Mouse (Mus musculus) MEL (cell line): ENCODE measurements around the gene Slc2a3. TPM values are rescaled to one million over a fixed set of nuclear protein-coding genes. Genes with fewer than 3 reads are reported as not detected.

Source experiments
- DNase-seq: peaks from one replicate; pipeline ENCODE4 v3.0.0; 2011; ENCODE audit warnings: low read depth, low spot score
- H3K27ac ChIP-seq: 2 replicates; pipeline ENCODE4 v1.5.1; 2012; ENCODE audit warnings: low read depth, mild to moderate bottlenecking, control low read depth, low read length, moderate library complexity; ENCODE audit not compliant: control insufficient read depth
- H3K27me3 ChIP-seq, 2 experiments: fragments of 150-350 bp in 1 of 2; sonication (generic) in 1 of 2; 2 replicates each; pipeline ENCODE4 v1.6.1; 2012; ENCODE audit warnings: low read length in 2 of 2, mild to moderate bottlenecking in 2 of 2, improper control_type of control experiment in 1 of 2, moderate library complexity in 1 of 2; ENCODE audit not compliant: insufficient read depth in 2 of 2, control insufficient read depth in 1 of 2
- H3K36me3 ChIP-seq, 2 experiments: 2 replicates each; pipeline ENCODE4 v1.6.1; 2012 to 2014; ENCODE audit warnings: low read length in 2 of 2, improper control_type of control experiment in 1 of 2, inconsistent platforms in 1 of 2, mild to moderate bottlenecking in 1 of 2; ENCODE audit not compliant: insufficient read depth in 2 of 2, control insufficient read depth in 1 of 2
- H3K4me1 ChIP-seq, 2 experiments: fragments of 150-350 bp in 1 of 2; sonication (generic) in 1 of 2; 2 replicates each; pipeline ENCODE4 v1.6.1; 2012; ENCODE audit warnings: low read length in 2 of 2, improper control_type of control experiment in 1 of 2, mild to moderate bottlenecking in 1 of 2; ENCODE audit not compliant: insufficient read depth in 2 of 2, control insufficient read depth in 1 of 2
- H3K4me3 ChIP-seq, 2 experiments: fragments of 150-350 bp in 1 of 2; sonication (generic) in 1 of 2; 2 replicates each; pipeline ENCODE4 v1.5.1; 2012; ENCODE audit warnings: low read depth in 2 of 2, low read length in 2 of 2, mild to moderate bottlenecking in 2 of 2, moderate library complexity in 2 of 2, control low read depth in 1 of 2, improper control_type of control experiment in 1 of 2; ENCODE audit not compliant: control insufficient read depth in 1 of 2, insufficient read depth in 1 of 2
- H3K79me2 ChIP-seq: 2 replicates; pipeline ENCODE4 v1.6.1; 2012; ENCODE audit warnings: mild to moderate bottlenecking, low read length, moderate library complexity; ENCODE audit not compliant: control insufficient read depth, poor library complexity, insufficient read depth
- H3K9ac ChIP-seq: 2 replicates; pipeline ENCODE4 v1.6.1; 2012; ENCODE audit warnings: low read depth, mild to moderate bottlenecking, control low read depth, low read length, moderate library complexity; ENCODE audit not compliant: control insufficient read depth, poor library complexity, severe bottlenecking
- H3K9me3 ChIP-seq: fragments of 150-350 bp; sonication (generic); replicated peaks from 2 replicates; pipeline ENCODE4 v1.6.1; 2012; ENCODE audit warnings: mild to moderate bottlenecking, low read length, improper control_type of control experiment, moderate library complexity; ENCODE audit not compliant: insufficient read depth
- BHLHE40 ChIP-seq: IDR thresholded peaks from 2 replicates; pipeline ENCODE4 v1.6.1; 2012; ENCODE audit warnings: low read depth, mild to moderate bottlenecking, inconsistent platforms, low read length, improper control_type of control experiment, borderline replicate concordance
- CHD1 ChIP-seq: IDR thresholded peaks from 2 replicates; pipeline ENCODE4 v1.6.1; 2012; ENCODE audit warnings: low read depth, mild to moderate bottlenecking, inconsistent platforms, low read length, improper control_type of control experiment
- CTCF ChIP-seq, 3 experiments: IDR thresholded peaks in 2 of 3; conservative IDR thresholded peaks in 1 of 3; 2 replicates each; pipeline ENCODE4 v1.5.1; 2011 to 2012; ENCODE audit warnings: low read length in 3 of 3, low read depth in 2 of 3, mild to moderate bottlenecking in 2 of 3, improper control_type of control experiment in 1 of 3, inconsistent platforms in 1 of 3, mixed read lengths in 1 of 3, moderate library complexity in 1 of 3; ENCODE audit not compliant: control insufficient read depth in 1 of 3, insufficient read depth in 1 of 3, poor library complexity in 1 of 3, severe bottlenecking in 1 of 3
- E2F4 ChIP-seq: IDR thresholded peaks from 2 replicates; pipeline ENCODE4 v1.6.1; 2011; ENCODE audit warnings: low read depth, low read length, improper control_type of control experiment, borderline replicate concordance
- ELF1 ChIP-seq: IDR thresholded peaks from 2 replicates; pipeline ENCODE4 v1.6.1; 2014; ENCODE audit warnings: low read depth, mild to moderate bottlenecking, inconsistent platforms, low read length, improper control_type of control experiment, moderate library complexity
- EP300 ChIP-seq, 2 experiments: IDR thresholded peaks; 2 replicates each; pipeline ENCODE4 v1.6.1; 2011; ENCODE audit warnings: improper control_type of control experiment in 2 of 2, low read length in 2 of 2, low read depth in 1 of 2, mild to moderate bottlenecking in 1 of 2
- ETS1 ChIP-seq: IDR thresholded peaks from 2 replicates; pipeline ENCODE4 v1.6.1; 2012; ENCODE audit warnings: low read depth, mild to moderate bottlenecking, inconsistent platforms, low read length, improper control_type of control experiment, moderate library complexity
- GABPA ChIP-seq: IDR thresholded peaks from 2 replicates; pipeline ENCODE4 v1.6.1; 2012; ENCODE audit warnings: low read depth, mild to moderate bottlenecking, inconsistent platforms, low read length, improper control_type of control experiment, moderate library complexity
- GATA1 ChIP-seq: IDR thresholded peaks from 2 replicates; pipeline ENCODE4 v1.6.1; 2011; ENCODE audit warnings: low read depth, low read length, improper control_type of control experiment
- JUND ChIP-seq: IDR thresholded peaks from 2 replicates; pipeline ENCODE4 v1.6.1; 2011; ENCODE audit warnings: low read depth, mild to moderate bottlenecking, improper control_type of control experiment, low read length
- KAT2A ChIP-seq: conservative IDR thresholded peaks from 2 replicates; pipeline ENCODE4 v1.6.1; 2012; ENCODE audit warnings: low read depth, low read length, improper control_type of control experiment, inconsistent platforms
- MAFK ChIP-seq: IDR thresholded peaks from 2 replicates; pipeline ENCODE4 v1.6.1; 2011; ENCODE audit warnings: low read depth, mild to moderate bottlenecking, low read length, improper control_type of control experiment, borderline replicate concordance
- MAZ ChIP-seq: IDR thresholded peaks from 2 replicates; pipeline ENCODE4 v1.6.1; 2012; ENCODE audit warnings: low read depth, mild to moderate bottlenecking, inconsistent platforms, low read length, improper control_type of control experiment
- MXI1 ChIP-seq: IDR thresholded peaks from 2 replicates; pipeline ENCODE4 v1.6.1; 2011; ENCODE audit warnings: mild to moderate bottlenecking, low read depth, low read length, improper control_type of control experiment
- MYB ChIP-seq: IDR thresholded peaks from 2 replicates; pipeline ENCODE4 v1.6.1; 2011; ENCODE audit warnings: mild to moderate bottlenecking, low read depth, low read length, improper control_type of control experiment
- MYC ChIP-seq: IDR thresholded peaks from 2 replicates; pipeline ENCODE4 v1.6.1; 2011; ENCODE audit warnings: low read depth, mild to moderate bottlenecking, low read length, improper control_type of control experiment, moderate library complexity
- NRF1 ChIP-seq: IDR thresholded peaks from 2 replicates; pipeline ENCODE4 v1.6.1; 2014; ENCODE audit warnings: low read depth, mild to moderate bottlenecking, inconsistent platforms, low read length, improper control_type of control experiment, moderate library complexity; ENCODE audit not compliant: poor library complexity, insufficient read depth, severe bottlenecking
- POLR2A ChIP-seq, 2 experiments: IDR thresholded peaks; 2 replicates each; pipeline ENCODE4 v1.6.1; 2011 to 2012; ENCODE audit warnings: low read length in 2 of 2, mild to moderate bottlenecking in 2 of 2, control low read depth in 1 of 2, improper control_type of control experiment in 1 of 2, low read depth in 1 of 2, moderate library complexity in 1 of 2; ENCODE audit not compliant: control insufficient read depth in 1 of 2, insufficient read depth in 1 of 2, poor library complexity in 1 of 2
- POLR2AphosphoS2 ChIP-seq: IDR thresholded peaks from 2 replicates; pipeline ENCODE4 v1.6.1; 2011; ENCODE audit warnings: low read length, improper control_type of control experiment
- POLR2AphosphoS5 ChIP-seq: IDR thresholded peaks from 2 replicates; pipeline ENCODE4 v1.6.1; 2012; ENCODE audit warnings: low read depth, borderline replicate concordance, mild to moderate bottlenecking, inconsistent platforms, low read length, moderate library complexity, mixed read lengths
- RAD21 ChIP-seq: IDR thresholded peaks from 2 replicates; pipeline ENCODE4 v1.6.1; 2011; ENCODE audit warnings: mild to moderate bottlenecking, low read depth, low read length, improper control_type of control experiment
- SMC3 ChIP-seq: IDR thresholded peaks from 2 replicates; pipeline ENCODE4 v1.6.1; 2011; ENCODE audit warnings: low read depth, low read length, improper control_type of control experiment
- TCF12 ChIP-seq: IDR thresholded peaks from 2 replicates; pipeline ENCODE4 v1.6.1; 2014; ENCODE audit warnings: low read depth, mild to moderate bottlenecking, inconsistent platforms, low read length, improper control_type of control experiment, moderate library complexity
- USF1 ChIP-seq: IDR thresholded peaks from 2 replicates; pipeline ENCODE4 v1.6.1; 2014; ENCODE audit warnings: low read depth, mild to moderate bottlenecking, inconsistent platforms, low read length, improper control_type of control experiment, moderate library complexity
- ZC3H11A ChIP-seq: IDR thresholded peaks from 2 replicates; pipeline ENCODE4 v1.6.1; 2012; ENCODE audit warnings: low read depth, mild to moderate bottlenecking, inconsistent platforms, low read length, improper control_type of control experiment
- ZKSCAN1 ChIP-seq: IDR thresholded peaks from 2 replicates; pipeline ENCODE4 v1.6.1; 2012; ENCODE audit warnings: low read depth, mild to moderate bottlenecking, inconsistent platforms, low read length, improper control_type of control experiment, moderate library complexity
- ZMIZ1 ChIP-seq: IDR thresholded peaks from 2 replicates; pipeline ENCODE4 v1.6.1; 2012; ENCODE audit warnings: low read depth, mild to moderate bottlenecking, inconsistent platforms, low read length, improper control_type of control experiment, moderate library complexity
- ZNF384 ChIP-seq: IDR thresholded peaks from 2 replicates; pipeline ENCODE4 v1.6.1; 2012; ENCODE audit warnings: low read depth, mild to moderate bottlenecking, inconsistent platforms, low read length, improper control_type of control experiment
- polyA plus RNA-seq, 2 experiments: library from polyadenylated mRNA; stranded (reverse) in 1 of 2; unstranded in 1 of 2; fragments of >175 nt in 1 of 2; fragments of >200 nt in 1 of 2; gene quantifications; 2 replicates each; pipeline versions ENCODE4 v1.2.1 to v1.2.4; 2012; ENCODE audit warnings: low replicate concordance in 2 of 2, low read depth in 1 of 2; ENCODE audit not compliant: insufficient read length in 2 of 2, insufficient read depth in 1 of 2, missing spikeins in 1 of 2
- total RNA-seq: library from RNA; depleted of rRNA; stranded (reverse); fragments of 300-350 nt; gene quantifications from 2 replicates; pipeline ENCODE4 v1.2.3, GENCODE M21; 2012

The Slc2a3 gene
- total and polyA plus RNA-seq, 3 experiments = 78.4 to 93.4 TPM; not detected in 1

- Histone ChIP-seq H3K27ac (peak overlapping the region; percentile 96), H3K9me3 (no peaks in the 10 kb centered on the region)
- DNase-seq = peak; percentile 91
- no peak for TF ChIP-seq JUND
- TF ChIP-seq ZC3H11A = 0 out of 2 replicates have a peak, but pooled peaks have one; percentile 4
- peak in 1 of 3 experiments; percentile 41; a peak in 2 of 6 replicates for TF ChIP-seq CTCF (IDR thresholded peaks at IDR 0.05 in 2 of 3, conservative IDR thresholded peaks at IDR 0.05 in 1 of 3; ENCODE audit: control insufficient read depth in 1 of 3, insufficient read depth in 1 of 3, low read depth in 2 of 3, low read length in 3 of 3, poor library complexity in 1 of 3, severe bottlenecking in 1 of 3)
- TF ChIP-seq MAZ = peak; percentile 14; the same call in 1 of the 2 replicates
- TF ChIP-seq CHD1 = 0 out of 2 replicates have a peak, but pooled peaks have one; percentile 36
- peak in 1 of 2 experiments; percentile 12; a peak in 1 of 4 replicates for TF ChIP-seq POLR2A (IDR thresholded peaks at IDR 0.05; ENCODE audit: control insufficient read depth in 1 of 2, insufficient read depth in 1 of 2, low read depth in 1 of 2, low read length in 2 of 2, poor library complexity in 1 of 2)
- TF ChIP-seq USF1 = no peak
- TF ChIP-seq, all 39 proteins: peak for 5
- peak overlapping the region; percentile 89 for H3K9ac ChIP-seq
- H3K4me3 ChIP-seq = peak overlapping the region; percentile 67 to 86
- no peaks in the 10 kb centered on the region; the same call in none of the 2 replicates for H3K79me2 ChIP-seq
- H3K27me3 ChIP-seq = no peaks in the 10 kb centered on the region
- H3K4me1 ChIP-seq = peaks cover 11 to 16% of the 10 kb centered on the region in 2 experiments
- peaks cover 0 to 19% of the 10 kb centered on the region in 2 experiments; a peak in 2 of 4 replicates for H3K36me3 ChIP-seq
Observed at GRCm38 (mm10) chr6:122811771-122812600, 10.5 kb upstream of the Slc2a3 start.

DNA sequence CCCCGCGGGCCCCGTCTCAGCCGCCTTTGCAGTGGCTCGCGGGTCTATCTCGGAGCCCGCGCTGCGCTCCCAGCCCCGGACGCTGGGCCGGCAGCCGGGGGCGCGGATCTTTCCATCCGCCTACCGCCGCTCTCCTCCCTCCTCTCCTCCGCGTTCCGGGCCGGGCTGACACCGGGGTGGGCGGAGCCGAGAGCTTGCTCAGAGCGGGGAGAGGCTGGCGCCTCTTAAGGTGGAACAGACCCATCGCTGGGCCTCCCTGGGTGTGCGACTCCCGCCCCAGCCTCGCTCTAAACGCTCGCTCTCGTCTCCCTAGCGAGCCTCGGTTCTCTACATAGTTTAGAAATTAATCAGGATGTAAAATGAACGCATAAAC, 9.8 kb upstream of the Slc2a3 start:
- Histone ChIP-seq H3K4me3 (peak overlapping the region; percentile 67 to 86), H3K4me1 (peaks cover 7 to 14% of the 10 kb centered on the region in 2 experiments), H3K79me2 (no peaks in the 10 kb centered on the region; the same call in 1 of the 2 replicates), H3K9me3 (no peaks in the 10 kb centered on the region), H3K27ac (peak overlapping the region; percentile 96), H3K27me3 (no peaks in the 10 kb centered on the region), H3K36me3 (peaks cover 0 to 17% of the 10 kb centered on the region in 2 experiments; a peak in 2 of 4 replicates), H3K9ac (peak overlapping the region; percentile 89)
- peak; percentile 92 for DNase-seq
- 0 out of 2 replicates have a peak, but pooled peaks have one; percentile 16 for TF ChIP-seq POLR2AphosphoS2
- no peak for TF ChIP-seq CTCF (IDR thresholded peaks at IDR 0.05 in 2 of 3, conservative IDR thresholded peaks at IDR 0.05 in 1 of 3; ENCODE audit: control insufficient read depth in 1 of 3, insufficient read depth in 1 of 3, low read depth in 2 of 3, low read length in 3 of 3, poor library complexity in 1 of 3, severe bottlenecking in 1 of 3)
- no peak for TF ChIP-seq POLR2AphosphoS5
- TF ChIP-seq KAT2A = no peak
- TF ChIP-seq MYB = no peak
- no peak for TF ChIP-seq ZMIZ1
- no peak for TF ChIP-seq MAFK
- TF ChIP-seq GATA1 = no peak
- peak in 1 of 2 experiments; percentile 75; a peak in 3 of 4 replicates for TF ChIP-seq POLR2A (IDR thresholded peaks at IDR 0.05; ENCODE audit: control insufficient read depth in 1 of 2, insufficient read depth in 1 of 2, low read depth in 1 of 2, low read length in 2 of 2, poor library complexity in 1 of 2)
- TF ChIP-seq NRF1 = no peak
- 0 out of 2 replicates have a peak, but pooled peaks have one; percentile 31 for TF ChIP-seq TCF12
- no peak for TF ChIP-seq BHLHE40
- TF ChIP-seq RAD21 = no peak
- no peak for TF ChIP-seq CHD1
- 0 out of 2 replicates have a peak, but pooled peaks have one; percentile 29 for TF ChIP-seq MXI1
- TF ChIP-seq SMC3 = no peak
- TF ChIP-seq ETS1 = no peak
- TF ChIP-seq GABPA = no peak
- no peak for TF ChIP-seq MYC
- no peak for TF ChIP-seq ZKSCAN1
- TF ChIP-seq ZNF384 = no peak
- peak in 1 of 2 experiments; percentile 16; a peak in 2 of 4 replicates for TF ChIP-seq EP300 (IDR thresholded peaks at IDR 0.05; ENCODE audit: low read depth in 1 of 2, low read length in 2 of 2)
- no peak for TF ChIP-seq JUND
- TF ChIP-seq E2F4 = no peak
- TF ChIP-seq ELF1 = no peak
